Mouse (Mus musculus) gonadal fat pad, adult 2 months (tissue): ENCODE results near the gene Gatad1. TPM values are rescaled to one million over a fixed set of nuclear protein-coding genes. Genes with fewer than 3 reads are reported as not detected.
"Not testable (repeated sequence)": the region's sequence is repeated elsewhere in the genome, so short reads cannot be mapped to it uniquely, and the experiment has no call there.

Experiments used
- DNase-seq: peaks from one replicate; pipeline ENCODE4 v3.0.0-alpha.2; 2012; ENCODE audit warnings: low read depth
- polyA plus RNA-seq: library from polyadenylated mRNA; depleted of rRNA; stranded (reverse); fragments of >200 nt; gene quantifications from 2 replicates; pipeline ENCODE4 v1.2.3, GENCODE M21; 2012; rRNA removed

The Gatad1 gene
- polyA plus RNA-seq, 1 experiment: 55.0 TPM

DNA sequence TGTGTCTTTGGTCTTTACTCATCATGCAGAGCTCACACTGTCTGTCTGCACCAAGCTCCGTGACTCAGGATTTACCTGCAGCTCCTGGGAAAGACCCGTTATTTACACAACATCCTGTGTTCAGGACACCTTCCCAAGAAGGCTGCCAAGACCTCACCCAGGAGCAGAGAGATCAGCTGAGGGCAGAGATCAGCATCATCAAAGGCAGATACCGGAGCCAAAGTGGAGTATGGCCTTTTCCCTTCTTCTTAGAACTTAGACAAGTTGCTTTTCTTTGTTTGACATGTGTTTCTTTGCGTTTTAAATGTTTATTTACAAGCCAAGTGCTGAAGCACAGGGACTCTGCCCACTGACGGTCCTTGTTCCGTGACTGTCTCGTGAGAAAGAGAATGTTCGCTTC is 21.7 kb downstream of the Gatad1 start:
- DNase-seq: no peak

DNA sequence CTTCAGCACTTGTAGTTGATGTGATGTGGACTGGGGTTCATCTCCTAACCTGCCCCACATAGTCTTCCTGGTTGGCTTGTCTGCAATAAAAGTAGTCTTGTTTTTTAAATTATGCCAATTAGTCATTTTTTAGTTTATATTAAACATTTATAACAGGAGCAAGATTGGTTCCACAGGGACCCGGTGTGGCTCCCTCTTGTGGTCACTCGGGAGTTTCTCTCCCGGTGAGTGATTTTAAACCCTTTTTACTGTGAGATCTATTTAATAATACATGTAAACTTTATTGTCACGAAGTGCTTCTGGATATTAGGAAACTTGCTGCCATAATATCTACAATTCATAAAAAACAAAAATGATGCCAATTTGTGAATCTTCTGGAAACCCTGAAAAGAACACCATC is 23.0 kb downstream of the Gatad1 start:
- no peak for DNase-seq

DNA sequence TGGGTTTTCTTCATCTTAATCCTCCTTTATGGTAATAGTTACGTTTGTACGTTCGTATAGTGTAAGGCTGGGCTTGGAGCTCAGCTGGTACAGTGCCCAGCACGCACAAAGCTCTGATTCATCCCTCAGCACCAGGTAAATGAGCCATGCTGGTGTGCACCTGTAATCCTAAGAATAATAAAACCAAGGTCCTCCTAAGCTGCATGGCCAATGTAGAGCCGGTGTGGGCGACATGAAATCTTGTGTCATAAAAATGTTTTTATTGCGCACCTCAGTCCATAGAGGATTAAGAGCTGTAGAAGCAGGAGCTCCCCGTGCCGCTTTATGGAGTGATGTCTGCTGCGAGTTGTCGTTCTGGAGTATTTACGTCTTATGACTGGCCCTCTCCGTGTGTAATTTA is 23.7 kb downstream of the Gatad1 start:
- peak; percentile 50 for DNase-seq

DNA sequence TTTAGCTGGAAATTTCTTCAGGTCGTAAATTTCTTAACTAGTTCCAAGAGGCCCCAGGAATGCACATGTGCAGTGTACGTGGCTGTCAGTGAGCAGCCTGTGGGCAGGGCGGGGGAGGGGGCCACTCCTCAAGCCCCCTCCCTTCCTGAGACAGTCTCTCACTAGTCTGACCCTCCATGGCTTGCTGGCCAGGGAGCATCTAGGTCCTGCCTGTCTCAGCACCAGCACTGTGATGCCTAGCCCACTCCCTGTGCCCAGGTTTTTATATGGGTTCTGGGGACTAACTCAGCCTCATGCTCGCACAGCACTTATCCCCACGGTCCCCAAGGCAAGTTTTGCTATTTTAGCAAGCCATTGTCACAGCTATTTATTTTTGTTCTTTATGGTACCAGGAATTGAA is 24.7 kb downstream of the Gatad1 start:
- DNase-seq: no peak

DNA sequence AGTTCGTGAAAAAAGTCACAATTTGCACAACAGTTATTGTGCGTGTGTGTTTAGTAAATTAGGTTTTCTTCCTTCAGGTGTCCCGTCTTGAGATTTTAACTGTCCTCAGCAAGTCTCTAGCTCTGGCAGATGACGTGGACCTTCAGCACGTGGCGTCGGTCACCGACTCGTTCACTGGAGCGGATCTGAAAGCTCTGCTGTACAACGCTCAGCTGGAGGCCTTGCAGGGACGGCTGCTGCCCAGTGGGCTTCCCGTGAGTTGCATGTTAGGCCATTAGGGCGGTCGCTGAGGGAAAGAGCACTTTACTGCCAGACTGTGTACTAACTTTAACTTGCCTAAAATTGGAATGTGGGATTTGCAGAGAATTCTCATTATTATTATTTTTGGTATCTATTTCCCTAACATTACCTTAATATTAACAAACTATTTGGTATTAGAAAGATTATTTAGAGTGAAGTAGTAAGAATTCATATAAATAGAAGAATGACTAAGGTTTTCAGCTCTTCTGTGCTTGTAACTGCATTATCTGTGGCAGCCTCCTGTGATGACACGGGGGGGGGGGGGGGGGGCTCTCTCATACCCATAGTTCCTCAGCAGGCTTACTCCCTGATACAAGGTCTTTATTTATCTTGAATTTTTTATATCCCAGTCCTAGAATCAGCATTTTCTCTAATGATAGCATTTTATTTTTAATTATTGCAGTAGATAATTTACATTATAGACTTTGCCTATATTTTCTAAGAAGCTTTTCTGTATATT is 25.3 kb downstream of the Gatad1 start:
- DNase-seq: no peak

DNA sequence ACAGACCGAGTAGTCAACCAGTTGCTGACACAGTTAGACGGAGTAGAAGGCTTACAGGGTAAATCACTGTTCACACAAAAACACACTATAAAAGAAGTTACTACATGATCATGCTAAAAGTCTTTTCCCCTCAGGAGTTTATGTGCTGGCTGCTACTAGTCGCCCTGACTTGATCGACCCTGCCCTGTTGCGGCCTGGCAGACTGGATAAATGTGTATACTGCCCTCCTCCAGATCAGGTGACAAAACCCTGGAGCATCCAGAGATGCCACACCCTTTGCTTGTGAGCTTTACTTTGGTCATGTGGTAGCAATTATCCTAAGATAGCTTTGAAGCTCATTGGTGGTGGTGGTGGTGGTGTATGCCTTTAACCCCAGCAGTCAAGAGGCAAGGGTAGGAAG is 26.9 kb downstream of the Gatad1 start:
- DNase-seq: no peak

DNA sequence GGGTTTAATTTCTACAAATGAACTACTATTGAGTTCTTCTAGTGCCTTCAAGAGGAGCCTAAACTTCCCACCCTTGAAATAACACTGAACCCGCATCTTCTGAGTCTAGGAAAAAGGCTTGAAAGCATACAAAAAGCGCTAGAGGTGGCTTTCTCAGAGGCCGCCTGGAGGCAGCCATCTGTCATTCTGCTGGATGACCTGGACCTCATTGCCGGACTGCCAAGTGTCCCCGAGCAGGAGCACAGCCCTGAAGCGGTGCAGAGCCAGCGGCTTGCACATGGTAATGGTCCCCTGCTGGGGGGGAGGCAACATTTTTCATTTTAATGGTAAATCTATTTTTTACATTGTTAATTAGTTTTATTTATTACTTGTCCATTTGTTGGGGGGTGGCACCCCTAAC is 36.5 kb downstream of the Gatad1 start:
- DNase-seq: no peak

DNA sequence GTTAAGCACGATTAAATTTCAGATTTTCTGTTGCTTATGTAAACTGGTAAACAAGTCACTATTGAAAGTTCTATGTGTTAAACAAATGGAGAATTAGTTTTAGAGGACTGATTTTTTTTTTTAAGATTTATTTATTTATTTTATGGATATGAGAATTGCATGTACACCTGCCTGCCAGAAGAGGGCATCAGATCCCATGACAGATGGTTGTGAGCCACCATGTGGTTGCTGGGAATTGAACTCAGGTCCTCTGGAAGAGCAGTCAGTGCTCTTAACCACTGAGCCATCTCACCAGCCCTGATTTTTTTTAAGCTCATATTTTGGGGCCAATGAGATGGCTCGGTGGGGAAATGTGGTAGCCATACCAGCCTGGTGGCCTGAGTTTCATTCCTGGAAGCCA is 45.1 kb downstream of the Gatad1 start:
- DNase-seq: not testable (repeated sequence)

DNA sequence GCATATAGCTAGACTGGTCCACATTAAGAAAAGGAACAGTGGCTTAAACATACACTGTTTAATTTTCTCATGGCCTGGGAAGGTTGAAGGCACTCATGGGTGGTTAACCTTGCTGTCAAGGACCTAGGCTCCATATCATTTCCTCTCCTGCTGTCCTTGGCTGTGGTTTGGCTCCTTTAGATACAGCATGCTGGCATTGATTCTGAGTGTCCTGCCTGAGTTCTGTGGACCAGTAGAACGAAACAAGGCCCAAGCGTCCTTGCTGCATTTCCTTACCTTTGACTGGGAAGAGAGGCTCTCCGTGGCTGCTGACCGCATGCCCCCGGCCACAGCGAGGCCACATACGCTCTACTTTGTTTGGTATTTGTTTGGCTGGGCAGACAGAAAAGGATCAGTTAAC is 47.7 kb downstream of the Gatad1 start:
- no peak for DNase-seq

DNA sequence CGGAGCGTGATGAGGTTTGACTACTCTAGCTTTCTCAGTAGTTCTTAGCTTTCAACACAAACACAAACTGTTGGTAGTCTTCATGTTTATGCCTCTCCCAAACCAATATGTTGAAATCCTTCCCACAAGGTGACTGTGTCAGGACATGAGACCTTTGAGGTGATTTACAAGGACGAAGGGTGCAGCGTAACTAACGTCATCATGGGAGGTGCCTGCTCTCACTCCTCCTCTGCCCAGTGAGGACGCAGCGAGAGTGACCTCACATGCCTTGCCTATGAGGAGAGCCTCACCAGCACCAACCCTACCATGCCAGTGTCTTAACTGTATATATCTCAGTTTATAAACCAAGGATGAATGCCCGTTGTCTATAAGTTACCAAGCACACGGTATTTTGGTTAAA is 49.9 kb downstream of the Gatad1 start:
- no peak for DNase-seq

DNA sequence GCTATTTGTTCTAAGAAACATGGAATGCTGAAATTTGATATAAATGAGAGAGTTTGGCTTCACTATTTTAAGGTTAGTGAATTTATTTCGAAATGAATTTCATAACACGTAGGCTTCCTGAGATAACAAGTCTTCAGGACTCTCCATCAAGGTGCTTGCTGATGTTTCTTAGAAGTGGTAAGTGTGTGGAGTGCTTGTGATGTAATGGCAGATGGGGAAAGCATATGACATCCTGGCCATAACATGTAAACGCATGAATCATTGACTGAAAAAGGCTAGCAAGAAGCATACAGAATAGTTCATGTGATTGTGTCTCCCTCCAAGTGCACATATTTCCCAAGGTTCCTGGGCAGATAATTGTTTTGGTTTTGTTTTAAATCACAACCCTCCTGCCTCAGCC is 56.2 kb downstream of the Gatad1 start:
- DNase-seq: no peak

DNA sequence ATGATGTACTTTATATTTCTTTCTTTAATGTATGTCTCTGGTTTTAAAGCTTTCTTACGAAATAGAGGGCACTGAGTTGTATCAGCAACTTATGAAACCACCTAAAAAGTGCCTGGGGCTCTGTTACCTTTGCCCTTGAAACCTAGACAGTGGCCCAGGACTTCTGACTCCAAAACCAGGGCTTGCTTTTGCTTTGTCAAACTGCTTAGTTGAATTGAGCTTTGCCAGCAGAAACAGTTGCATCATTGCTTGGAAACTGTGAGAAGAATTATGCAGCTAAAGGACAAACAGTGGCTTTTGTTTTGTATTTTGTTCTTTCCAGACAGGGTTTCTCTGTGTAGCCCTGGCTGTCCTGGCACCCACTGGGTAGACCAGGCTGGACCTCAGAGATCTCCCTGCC is 56.7 kb downstream of the Gatad1 start:
- DNase-seq: peak; percentile 83

DNA sequence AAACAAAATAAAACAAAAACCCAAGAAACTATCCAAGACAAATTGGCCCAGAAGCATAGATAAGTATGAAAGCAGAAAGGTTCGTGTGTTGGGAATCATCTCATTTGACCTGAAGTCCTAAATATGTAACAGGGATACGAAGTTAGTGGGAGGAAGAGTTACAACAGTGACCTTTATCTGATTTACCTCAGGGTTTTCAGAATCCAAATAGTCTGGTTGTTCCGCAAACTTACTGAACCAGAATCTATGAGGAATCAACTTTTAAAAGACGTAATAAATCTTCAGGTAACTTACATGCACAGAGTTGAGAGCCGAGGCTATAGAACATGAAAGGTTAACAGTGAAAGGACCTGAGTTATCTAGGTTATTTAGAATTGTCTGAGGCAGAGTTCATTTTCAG is 58.2 kb downstream of the Gatad1 start:
- peak; percentile 92 for DNase-seq

DNA sequence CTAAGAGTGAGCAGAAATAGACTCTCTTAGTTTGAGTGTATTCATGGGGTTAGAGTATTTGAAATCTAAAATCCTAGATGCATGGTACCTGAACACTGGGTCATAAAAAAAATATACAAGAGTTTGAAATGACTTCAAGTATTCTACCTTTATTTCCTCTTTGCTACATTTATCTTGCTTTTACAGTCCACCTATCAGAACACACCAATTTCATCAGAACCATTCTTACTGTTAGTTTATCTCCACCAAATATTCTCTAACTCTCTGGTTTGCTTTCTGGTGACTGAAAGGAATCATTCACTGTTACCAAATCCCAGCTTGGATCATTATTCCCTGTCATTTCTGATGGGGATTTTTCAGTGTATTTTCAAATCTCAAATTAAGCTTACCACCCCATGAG is 59.8 kb downstream of the Gatad1 start:
- no peak for DNase-seq

DNA sequence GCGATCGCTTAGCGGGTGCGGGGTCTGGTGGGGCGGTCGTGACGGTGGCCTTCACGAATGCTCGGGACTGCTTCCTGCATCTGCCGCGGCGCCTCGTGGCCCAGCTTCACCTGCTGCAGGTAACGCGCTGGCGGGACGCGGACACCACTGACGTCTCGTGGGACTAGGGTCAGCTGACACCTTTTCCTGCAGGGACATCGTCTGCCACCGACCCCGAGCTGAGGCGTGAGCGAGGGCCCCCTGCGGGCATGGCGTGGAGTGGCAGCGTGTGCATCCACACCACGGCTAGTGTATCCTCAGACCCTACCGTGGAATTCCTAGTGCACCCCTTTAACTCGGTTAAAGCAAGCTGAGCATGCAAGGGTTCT is 60.6 kb downstream of the Gatad1 start, which contains the start of gene Rbm48:
TSS of gene Rbm48 (minus strand) at position 187 of the 368 bp plus-strand sequence.
- DNase-seq: no peak

DNA sequence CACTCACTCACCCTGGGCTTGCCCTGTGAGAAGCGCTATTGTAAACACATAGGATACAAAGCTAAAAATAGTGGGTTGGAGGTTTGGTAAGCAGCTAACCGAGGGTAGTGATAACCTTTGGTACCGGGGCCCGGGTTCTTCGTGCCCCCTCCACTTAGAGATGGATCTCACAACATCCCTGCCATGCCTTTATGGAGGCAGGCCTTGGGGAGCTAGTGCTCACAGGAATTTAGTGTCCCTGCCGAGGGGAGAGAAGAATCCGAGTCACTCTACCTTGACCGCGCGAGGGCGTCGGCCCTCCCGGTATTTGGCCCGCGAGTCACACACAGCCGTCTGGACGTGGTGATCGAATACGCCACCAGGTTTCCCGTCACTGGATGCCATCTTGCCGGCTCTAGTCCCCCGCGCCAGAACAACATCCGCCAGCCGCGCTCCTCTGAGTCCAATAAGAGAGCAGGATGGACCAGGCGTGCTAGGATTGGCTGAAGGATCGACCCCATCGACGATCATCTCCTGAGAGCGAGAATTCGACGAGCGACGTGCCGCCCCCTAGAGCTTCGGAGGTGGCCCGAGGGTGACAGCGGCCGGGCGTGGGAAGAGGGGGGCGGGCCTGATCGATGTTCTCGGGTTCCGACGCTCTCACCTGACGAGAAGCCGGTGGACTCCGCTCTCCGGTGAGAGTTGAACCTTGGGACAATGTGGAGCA is 61.1 kb downstream of the Gatad1 start, which contains the start of gene Pex1:
TSS of gene Pex1 (plus strand) at position 374 of the 706 bp plus-strand sequence.
- peak; percentile 77 for DNase-seq

Other genes starting within 250 kb of the Gatad1 start
- 9.0 and 9.7 TPM in 2 replicates for gene Fam133b, start 113.4 kb downstream of the Gatad1 start, polyA plus RNA-seq
- gene 1700109H08Rik, start 85.6 kb downstream of the Gatad1 start, polyA plus RNA-seq: 2.5 and 2.7 TPM in 2 replicates
- 14.5 and 15.4 TPM in 2 replicates for gene Pex1, start 61.1 kb downstream of the Gatad1 start, polyA plus RNA-seq
- 8.6 and 10.7 TPM in 2 replicates for gene Rbm48, start 60.6 kb downstream of the Gatad1 start, polyA plus RNA-seq
- 0.24 and 0.67 TPM in 2 replicates for gene Tmbim7, start 6.0 kb downstream of the Gatad1 start, polyA plus RNA-seq
- gene Ankib1, start 145.7 kb upstream of the Gatad1 start, polyA plus RNA-seq: 9.5 and 9.6 TPM in 2 replicates
- 9.7 and 9.9 TPM in 2 replicates for gene Krit1, start 146.0 kb upstream of the Gatad1 start, polyA plus RNA-seq
- not detected in 2 replicates for gene Lrrd1, start 188.0 kb upstream of the Gatad1 start, polyA plus RNA-seq
- 1.2 and 1.5 TPM in 2 replicates for gene Mterf1a, start 236.7 kb upstream of the Gatad1 start, polyA plus RNA-seq